Mouse (Mus musculus) R1 (cell line): Measurements from ENCODE around the gene Mettl6.

Experiments
- DNase-seq: peaks from one replicate; pipeline ENCODE4 v3.0.0-alpha.2; 2018; ENCODE audit warnings: low read depth, low spot score

Gene Mettl6

GRCm38 (mm10) chr14:31432424-31432823 lies 62.4 kb downstream of the Mettl6 start:
- DNase-seq: no peak

- no peak for DNase-seq
These were observed 63.0 kb downstream of the Mettl6 start for GRCm38 (mm10) chr14:31431789-31432330.

- DNase-seq: no peak
These were observed 65.8 kb downstream of the Mettl6 start for GRCm38 (mm10) chr14:31429004-31429395.

GRCm38 (mm10) chr14:31428211-31429003 lies 66.4 kb downstream of the Mettl6 start:
- DNase-seq: no peak
